Mouse (Mus musculus) limb, embryonic 14.5 days (tissue): ENCODE data around the gene Tns1. TPM values are rescaled to one million over a fixed set of nuclear protein-coding genes. Genes with fewer than 3 reads are reported as not detected.
A peak's percentile ranks its signal among the peaks of the same experiment; 100 is the strongest.

Experiments
- ATAC-seq: fragments of 200-750 bp; cut with Nextera tagmentation; 2 replicates; pipeline ENCODE4 v1.8.0; 2017; ENCODE audit warnings: low read depth, moderate number of reproducible peaks, moderate TSS enrichment; ENCODE audit not compliant: low FRiP score
- DNase-seq: peaks from one replicate; pipeline ENCODE4 v3.0.0-alpha.2; 2015; ENCODE audit warnings: low spot score
- H3K27ac ChIP-seq: fragments of 300-500 bp; sonication (generic); replicated peaks from 2 replicates; pipeline ENCODE4 v1.5.1; 2014; ENCODE audit warnings: low read depth, mild to moderate bottlenecking, low read length, moderate library complexity, mixed read lengths
- H3K27me3 ChIP-seq: fragments of 300-500 bp; sonication (generic); 2 replicates; pipeline ENCODE4 v1.6.1; 2014; ENCODE audit warnings: low read length, mixed read lengths; ENCODE audit not compliant: control insufficient read depth, insufficient read depth
- H3K36me3 ChIP-seq: fragments of 300-500 bp; sonication (generic); 2 replicates; pipeline ENCODE4 v1.6.1; 2014; ENCODE audit warnings: mild to moderate bottlenecking, low read length, moderate library complexity, mixed read lengths; ENCODE audit not compliant: control insufficient read depth, insufficient read depth
- H3K4me1 ChIP-seq: fragments of 300-500 bp; sonication (generic); 2 replicates; pipeline ENCODE4 v1.6.1; 2014; ENCODE audit warnings: antibody characterized with exemption, low read length, mixed read lengths; ENCODE audit not compliant: control insufficient read depth, insufficient read depth
- H3K4me2 ChIP-seq: fragments of 300-500 bp; sonication (generic); replicated peaks from 2 replicates; pipeline ENCODE4 v1.6.1; 2014; ENCODE audit warnings: low read depth, mild to moderate bottlenecking, low read length, moderate library complexity; ENCODE audit not compliant: severe bottlenecking
- H3K4me3 ChIP-seq: fragments of 300-500 bp; sonication (generic); replicated peaks from 2 replicates; pipeline ENCODE4 v1.5.1; 2014; ENCODE audit warnings: low read length
- H3K9ac ChIP-seq: fragments of 300-500 bp; sonication (generic); 2 replicates; pipeline ENCODE4 v1.6.1; 2014; ENCODE audit warnings: mild to moderate bottlenecking, low read depth, low read length, moderate library complexity; ENCODE audit not compliant: severe bottlenecking
- H3K9me3 ChIP-seq: fragments of 300-500 bp; sonication (generic); 2 replicates; pipeline ENCODE4 v1.6.1; 2016; ENCODE audit warnings: low read length; ENCODE audit not compliant: control insufficient read depth
- POLR2A ChIP-seq: fragments of 200-500 bp; IDR thresholded peaks from 2 replicates; pipeline ENCODE4 v1.8.0; 2012; ENCODE audit warnings: inconsistent platforms, mild to moderate bottlenecking, moderate library complexity, borderline replicate concordance; ENCODE audit not compliant: insufficient read depth, insufficient read length; ENCODE audit errors: extremely low read depth
- WGBS: fragments of 180-500 bp; shearing (Covaris S2); extraction: QIAGEN DNeasy Blood & Tissue Kit; methylation state at CpG from one replicate; pipeline ENCODE4 v1.1.7; 2014; 5-methylcytosine and 5-hydroxymethylcytosine counted together
- polyA plus RNA-seq, 2 experiments: library from polyadenylated mRNA; depleted of rRNA in 1 of 2; stranded (reverse) in 1 of 2; unstranded in 1 of 2; fragments of >200 nt; fragmentation: Nextera tagmentation in 1 of 2; extraction: Ambion mirVana in 1 of 2; gene quantifications; 2 replicates each; pipeline versions ENCODE4 v1.2.1 to v1.2.3; 2012 to 2014

Gene Tns1
- polyA plus RNA-seq, 2 experiments: 38.0 to 51.3 TPM

DNA sequence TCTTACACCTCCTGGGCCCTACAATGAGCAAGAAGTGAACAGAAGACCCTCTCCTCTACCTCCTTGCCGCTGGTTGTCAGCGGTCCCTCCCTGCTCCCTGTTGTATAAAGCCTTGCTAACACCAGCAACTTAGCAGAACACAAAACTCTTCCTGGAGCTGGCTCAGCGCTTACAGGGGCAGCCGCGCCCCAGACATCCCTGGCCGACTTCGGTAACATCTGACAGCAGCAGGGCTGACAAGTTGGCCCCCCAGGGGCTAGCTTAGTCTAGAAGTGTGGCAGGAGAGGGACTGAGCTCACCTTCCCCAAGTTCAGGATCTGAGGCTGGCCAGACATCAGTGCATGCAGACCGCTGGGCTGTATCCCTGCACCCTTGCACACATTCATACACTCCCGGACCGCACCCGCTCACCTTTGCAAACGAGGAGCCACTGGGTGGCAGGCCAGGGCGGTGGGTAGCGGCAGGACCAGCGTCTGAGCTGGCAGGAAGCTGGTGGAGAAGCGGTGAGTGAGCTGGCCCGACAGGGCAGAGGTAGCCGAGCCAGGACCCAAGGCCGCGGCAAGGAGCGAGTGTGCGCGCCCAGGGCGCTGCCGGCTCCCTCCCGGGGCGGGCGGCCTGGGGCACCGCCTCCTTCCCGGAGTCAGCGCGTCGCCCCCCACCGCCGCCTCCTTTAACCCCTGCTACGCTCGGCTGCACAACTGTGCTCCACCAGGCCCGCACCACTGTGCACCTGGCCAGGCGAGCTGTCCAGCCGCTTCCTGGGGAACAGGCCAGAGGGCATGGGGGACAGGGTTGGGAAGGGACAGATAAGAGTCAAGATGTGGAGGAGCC, 87.5 kb downstream of the Tns1 start:
- H3K4me3 ChIP-seq: peak overlapping the region; percentile 38
- H3K4me1 ChIP-seq: peaks cover 53% of the 10 kb centered on the region
- TF ChIP-seq POLR2A: no peak
- DNase-seq: no peak
- peak; percentile 21; the same call in 1 of the 2 replicates for ATAC-seq
- peak overlapping the region; percentile 21; the same call in 1 of the 2 replicates for H3K27ac ChIP-seq
- H3K9me3 ChIP-seq: no peaks in the 10 kb centered on the region
- peak overlapping the region; percentile 50 for H3K9ac ChIP-seq
- WGBS: 4% methylated on average over 38 of the region's 40 CpGs
- peaks cover 7% of the 10 kb centered on the region; the same call in 1 of the 2 replicates for H3K36me3 ChIP-seq
- H3K27me3 ChIP-seq: no peaks in the 10 kb centered on the region
- H3K4me2 ChIP-seq: peak overlapping the region; percentile 54

DNA sequence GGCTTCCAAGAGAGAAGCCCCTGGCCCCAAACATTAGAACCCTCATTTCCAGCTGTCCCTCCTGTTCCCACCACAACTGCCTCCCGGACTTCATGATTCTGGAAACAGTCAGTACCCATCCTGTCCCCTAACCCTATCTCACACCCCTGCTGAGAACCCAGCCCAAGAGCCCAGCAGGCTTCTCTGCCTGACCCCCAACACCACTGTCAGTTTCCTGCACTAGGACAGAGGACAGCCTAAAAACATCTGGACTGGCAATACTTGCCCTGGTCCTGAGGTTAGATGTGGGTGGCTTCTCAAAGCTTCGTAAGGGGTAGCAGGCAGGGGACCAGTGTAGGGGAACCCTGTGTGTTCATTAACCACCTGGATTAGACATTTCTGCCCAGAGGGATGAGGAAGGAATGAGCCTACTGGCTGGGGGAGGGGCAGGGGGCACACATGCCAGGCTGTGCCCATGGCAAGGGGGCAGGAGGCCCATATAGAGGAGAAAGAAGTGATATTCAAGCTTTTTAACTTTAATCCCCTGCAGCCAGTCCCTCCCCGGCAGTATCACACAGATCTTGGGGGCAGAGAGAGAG, 88.2 kb downstream of the Tns1 start:
- no peak for TF ChIP-seq POLR2A
- H3K9ac ChIP-seq: peak overlapping the region; percentile 0; the same call in 1 of the 2 replicates
- no peaks in the 10 kb centered on the region for H3K9me3 ChIP-seq
- 42% methylated on average over 3 of the region's 3 CpGs for WGBS
- H3K36me3 ChIP-seq: peaks cover 7% of the 10 kb centered on the region; the same call in 1 of the 2 replicates
- H3K4me2 ChIP-seq: peak overlapping the region; percentile 54
- H3K27ac ChIP-seq: 0 out of 2 replicates have a peak overlapping the region, but pooled peaks have one; percentile 21
- H3K27me3 ChIP-seq: no peaks in the 10 kb centered on the region
- DNase-seq (no peak), ATAC-seq (no peak)
- peak overlapping the region; percentile 38 for H3K4me3 ChIP-seq
- H3K4me1 ChIP-seq: peaks cover 53% of the 10 kb centered on the region

DNA sequence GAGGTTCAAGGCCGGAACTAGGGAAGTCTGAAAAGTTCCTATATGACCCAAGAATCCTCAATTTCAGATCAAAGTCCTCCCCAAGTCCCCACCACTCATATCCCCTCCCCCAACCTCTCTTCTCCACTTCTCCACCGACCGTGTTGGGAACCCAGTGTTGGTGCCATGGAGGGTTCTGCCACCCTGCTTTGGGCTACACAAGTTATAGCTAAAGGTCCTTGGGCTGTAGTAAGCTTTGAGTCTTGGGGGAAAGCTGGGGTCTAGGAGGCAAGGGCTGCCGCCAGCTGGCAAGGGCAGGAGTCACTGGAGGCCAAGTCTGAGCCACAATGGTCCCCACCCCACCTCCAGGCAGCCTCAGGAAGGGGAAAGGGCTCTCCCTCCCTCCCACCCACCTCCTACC, 88.8 kb downstream of the Tns1 start:
- TF ChIP-seq POLR2A: no peak
- H3K9me3 ChIP-seq: no peaks in the 10 kb centered on the region
- peak overlapping the region; percentile 54; the same call in 1 of the 2 replicates for H3K4me2 ChIP-seq
- WGBS: 69% methylated on average over 4 of the region's 4 CpGs
- no peak overlapping the region for H3K4me3 ChIP-seq
- DNase-seq (no peak), ATAC-seq (no peak)
- no peak overlapping the region for H3K9ac ChIP-seq
- H3K27me3 ChIP-seq: no peaks in the 10 kb centered on the region
- H3K4me1 ChIP-seq: peaks cover 54% of the 10 kb centered on the region
- H3K36me3 ChIP-seq: peaks cover 7% of the 10 kb centered on the region; the same call in 1 of the 2 replicates
- no peak overlapping the region for H3K27ac ChIP-seq

DNA sequence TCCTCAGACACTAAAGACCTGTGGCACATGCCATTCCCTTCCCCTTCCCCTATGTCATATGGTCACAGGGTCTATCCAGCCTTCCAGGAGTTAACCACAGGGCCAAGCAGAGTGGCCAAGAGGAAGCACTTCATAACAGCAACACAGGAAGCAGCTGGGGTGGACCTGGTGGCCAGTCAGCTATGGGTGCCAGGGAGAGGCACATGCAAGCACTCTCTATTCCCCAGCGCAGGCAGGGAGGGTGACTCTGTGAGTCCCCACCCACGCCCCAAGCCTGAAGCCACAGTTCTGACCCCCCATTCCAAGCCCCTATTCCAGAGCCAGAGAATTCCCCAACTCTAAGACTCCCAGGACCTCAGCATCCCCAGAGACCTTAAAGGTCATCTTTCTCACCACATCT, 89.5 kb downstream of the Tns1 start:
- Histone ChIP-seq H3K4me3 (no peak overlapping the region), H3K36me3 (peaks cover 7% of the 10 kb centered on the region; the same call in 1 of the 2 replicates), H3K9ac (no peak overlapping the region), H3K9me3 (no peaks in the 10 kb centered on the region), H3K4me1 (peaks cover 55% of the 10 kb centered on the region), H3K27ac (no peak overlapping the region), H3K27me3 (no peaks in the 10 kb centered on the region), H3K4me2 (no peak overlapping the region)
- 80% methylated on average over 2 of the region's 2 CpGs for WGBS
- DNase-seq (no peak), ATAC-seq (no peak)
- no peak for TF ChIP-seq POLR2A

DNA sequence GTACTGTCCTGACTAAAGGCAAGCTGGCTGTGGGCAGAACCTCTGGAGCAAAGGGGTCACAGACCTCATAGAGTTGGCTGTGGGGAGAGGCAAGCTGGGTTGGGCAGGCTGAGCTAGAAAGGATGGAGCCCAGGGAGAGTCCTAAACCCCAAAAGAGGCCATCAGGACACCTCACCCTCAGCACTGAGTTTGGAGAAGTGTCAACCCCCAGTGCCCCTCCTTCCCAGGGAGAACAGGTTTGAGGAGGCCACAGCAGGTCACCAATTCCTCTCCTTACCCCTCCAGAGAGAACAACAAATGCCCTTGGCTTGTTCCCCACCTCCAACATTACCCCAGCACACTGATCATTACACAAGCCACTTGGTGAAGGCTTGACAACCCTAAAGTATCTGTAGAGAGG, 90.0 kb downstream of the Tns1 start:
- no peak overlapping the region for H3K4me2 ChIP-seq
- no peaks in the 10 kb centered on the region for H3K27me3 ChIP-seq
- no peak overlapping the region for H3K4me3 ChIP-seq
- H3K9me3 ChIP-seq: no peaks in the 10 kb centered on the region
- DNase-seq (no peak), ATAC-seq (no peak)
- no peak overlapping the region for H3K27ac ChIP-seq
- peaks cover 7% of the 10 kb centered on the region; the same call in 1 of the 2 replicates for H3K36me3 ChIP-seq
- H3K9ac ChIP-seq: no peak overlapping the region
- TF ChIP-seq POLR2A: no peak
- H3K4me1 ChIP-seq: peaks cover 60% of the 10 kb centered on the region
